Mouse (Mus musculus): ENCODE data around the gene Ntrk2. TPM values are rescaled to one million over a fixed set of nuclear protein-coding genes. Genes with fewer than 3 reads are reported as not detected.

Ntrk2 gene
- polyA plus RNA-seq, 1 experiment = 214 TPM

- 0 out of 2 replicates have a peak overlapping the region, but pooled peaks have one; percentile 35 for H3K27ac ChIP-seq (ENCODE audit: insufficient read depth, low read length)
- TF ChIP-seq CTCF (IDR thresholded peaks at IDR 0.05; ENCODE audit: extremely low read depth, insufficient read depth, low read length) = no peak
- no peak for TF ChIP-seq POLR2A (IDR thresholded peaks at IDR 0.05; ENCODE audit: extremely low read depth, insufficient read depth, low read length)
- H3K4me1 ChIP-seq (ENCODE audit: control insufficient read depth, insufficient read depth, low read length) = peaks cover 5% of the 10 kb centered on the region
- H3K4me3 ChIP-seq (ENCODE audit: insufficient read depth, low read length) = no peak overlapping the region
These were observed 165.1 kb downstream of the Ntrk2 start for GRCm38 (mm10) chr13:58971449-58971903.

- Histone ChIP-seq H3K4me3 (ENCODE audit: insufficient read depth, low read length) (no peak overlapping the region), H3K27ac (ENCODE audit: insufficient read depth, low read length) (no peak overlapping the region), H3K4me1 (ENCODE audit: control insufficient read depth, insufficient read depth, low read length) (peaks cover 3% of the 10 kb centered on the region)
- TF ChIP-seq POLR2A (IDR thresholded peaks at IDR 0.05; ENCODE audit: extremely low read depth, insufficient read depth, low read length) = no peak
- no peak for TF ChIP-seq CTCF (IDR thresholded peaks at IDR 0.05; ENCODE audit: extremely low read depth, insufficient read depth, low read length)
These were observed 166.1 kb downstream of the Ntrk2 start for GRCm38 (mm10) chr13:58972511-58972910.

GRCm38 (mm10) chr13:58996447-58996846, 190.1 kb downstream of the Ntrk2 start:
- Histone ChIP-seq H3K4me1 (ENCODE audit: control insufficient read depth, insufficient read depth, low read length) (no peaks in the 10 kb centered on the region), H3K27ac (ENCODE audit: insufficient read depth, low read length) (no peak overlapping the region), H3K4me3 (ENCODE audit: insufficient read depth, low read length) (no peak overlapping the region)
- TF ChIP-seq POLR2A (IDR thresholded peaks at IDR 0.05; ENCODE audit: extremely low read depth, insufficient read depth, low read length) (no peak), CTCF (IDR thresholded peaks at IDR 0.05; ENCODE audit: extremely low read depth, insufficient read depth, low read length) (no peak)

GRCm38 (mm10) chr13:58997763-58998162, 191.4 kb downstream of the Ntrk2 start:
- no peaks in the 10 kb centered on the region for H3K4me1 ChIP-seq (ENCODE audit: control insufficient read depth, insufficient read depth, low read length)
- no peak for TF ChIP-seq CTCF (IDR thresholded peaks at IDR 0.05; ENCODE audit: extremely low read depth, insufficient read depth, low read length)
- TF ChIP-seq POLR2A (IDR thresholded peaks at IDR 0.05; ENCODE audit: extremely low read depth, insufficient read depth, low read length) = no peak
- no peak overlapping the region for H3K27ac ChIP-seq (ENCODE audit: insufficient read depth, low read length)
- no peak overlapping the region for H3K4me3 ChIP-seq (ENCODE audit: insufficient read depth, low read length)

GRCm38 (mm10) chr13:58999373-59000053, 193.1 kb downstream of the Ntrk2 start:
- no peak for TF ChIP-seq POLR2A (IDR thresholded peaks at IDR 0.05; ENCODE audit: extremely low read depth, insufficient read depth, low read length)
- TF ChIP-seq CTCF (IDR thresholded peaks at IDR 0.05; ENCODE audit: extremely low read depth, insufficient read depth, low read length) = no peak
- Histone ChIP-seq H3K27ac (ENCODE audit: insufficient read depth, low read length) (no peak overlapping the region), H3K4me3 (ENCODE audit: insufficient read depth, low read length) (no peak overlapping the region), H3K4me1 (ENCODE audit: control insufficient read depth, insufficient read depth, low read length) (peaks cover 7% of the 10 kb centered on the region; the same call in 1 of the 2 replicates)

- TF ChIP-seq CTCF (IDR thresholded peaks at IDR 0.05; ENCODE audit: extremely low read depth, insufficient read depth, low read length) (no peak), POLR2A (IDR thresholded peaks at IDR 0.05; ENCODE audit: extremely low read depth, insufficient read depth, low read length) (no peak)
- H3K4me1 ChIP-seq (ENCODE audit: control insufficient read depth, insufficient read depth, low read length) = peaks cover 7% of the 10 kb centered on the region; the same call in 1 of the 2 replicates
- H3K27ac ChIP-seq (ENCODE audit: insufficient read depth, low read length) = no peak overlapping the region
- H3K4me3 ChIP-seq (ENCODE audit: insufficient read depth, low read length) = no peak overlapping the region
These were observed 196.8 kb downstream of the Ntrk2 start for GRCm38 (mm10) chr13:59002943-59003806.

- H3K4me1 ChIP-seq (ENCODE audit: control insufficient read depth, insufficient read depth, low read length) = peaks cover 7% of the 10 kb centered on the region; the same call in 1 of the 2 replicates
- H3K27ac ChIP-seq (ENCODE audit: insufficient read depth, low read length) = 0 out of 2 replicates have a peak overlapping the region, but pooled peaks have one; percentile 43
- TF ChIP-seq POLR2A (IDR thresholded peaks at IDR 0.05; ENCODE audit: extremely low read depth, insufficient read depth, low read length) = no peak
- TF ChIP-seq CTCF (IDR thresholded peaks at IDR 0.05; ENCODE audit: extremely low read depth, insufficient read depth, low read length) = no peak
- no peak overlapping the region for H3K4me3 ChIP-seq (ENCODE audit: insufficient read depth, low read length)
These were observed 197.4 kb downstream of the Ntrk2 start for GRCm38 (mm10) chr13:59003807-59004173.

GRCm38 (mm10) chr13:59004579-59004978, 198.2 kb downstream of the Ntrk2 start:
- Histone ChIP-seq H3K4me3 (ENCODE audit: insufficient read depth, low read length) (no peak overlapping the region), H3K4me1 (ENCODE audit: control insufficient read depth, insufficient read depth, low read length) (peaks cover 7% of the 10 kb centered on the region; the same call in 1 of the 2 replicates), H3K27ac (ENCODE audit: insufficient read depth, low read length) (peak overlapping the region; percentile 43; the same call in 1 of the 2 replicates)
- TF ChIP-seq POLR2A (IDR thresholded peaks at IDR 0.05; ENCODE audit: extremely low read depth, insufficient read depth, low read length) = no peak
- TF ChIP-seq CTCF (IDR thresholded peaks at IDR 0.05; ENCODE audit: extremely low read depth, insufficient read depth, low read length) = no peak

- no peak overlapping the region for H3K4me3 ChIP-seq (ENCODE audit: insufficient read depth, low read length)
- no peak for TF ChIP-seq CTCF (IDR thresholded peaks at IDR 0.05; ENCODE audit: extremely low read depth, insufficient read depth, low read length)
- TF ChIP-seq POLR2A (IDR thresholded peaks at IDR 0.05; ENCODE audit: extremely low read depth, insufficient read depth, low read length) = no peak
- H3K27ac ChIP-seq (ENCODE audit: insufficient read depth, low read length) = no peak overlapping the region
- peaks cover 11% of the 10 kb centered on the region for H3K4me1 ChIP-seq (ENCODE audit: control insufficient read depth, insufficient read depth, low read length)
These were observed 203.5 kb downstream of the Ntrk2 start for GRCm38 (mm10) chr13:59009855-59010254.
